Mouse (Mus musculus): Measurements from ENCODE around the gene Ttll10.

The Ttll10 gene

GRCm38 (mm10) chr4:156065156-156065894 is 6.1 kb upstream of the Ttll10 start:
- peak; percentile 37 for DNase-seq

DNA sequence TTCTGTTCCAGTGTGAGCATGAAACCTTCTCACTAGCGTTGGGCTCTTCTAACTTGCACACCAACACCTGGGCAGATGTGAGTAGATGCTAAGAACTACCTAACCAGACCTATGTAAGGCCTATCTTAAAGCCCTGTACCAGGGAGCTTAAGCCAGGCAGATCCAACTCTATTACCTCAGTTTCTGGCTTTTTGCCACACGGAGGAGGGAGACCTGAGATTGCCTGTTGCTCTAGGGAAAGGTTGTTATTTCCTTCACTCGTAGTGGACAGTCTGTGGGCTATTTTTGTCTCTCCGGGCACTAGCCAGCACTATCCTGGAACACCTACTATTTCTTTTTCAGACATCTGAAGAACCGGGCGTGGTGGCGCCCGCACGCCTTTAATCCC is 5.3 kb upstream of the Ttll10 start:
- peak; percentile 42 for DNase-seq

GRCm38 (mm10) chr4:156063861-156064509 is 4.8 kb upstream of the Ttll10 start:
- no peak for DNase-seq

DNA sequence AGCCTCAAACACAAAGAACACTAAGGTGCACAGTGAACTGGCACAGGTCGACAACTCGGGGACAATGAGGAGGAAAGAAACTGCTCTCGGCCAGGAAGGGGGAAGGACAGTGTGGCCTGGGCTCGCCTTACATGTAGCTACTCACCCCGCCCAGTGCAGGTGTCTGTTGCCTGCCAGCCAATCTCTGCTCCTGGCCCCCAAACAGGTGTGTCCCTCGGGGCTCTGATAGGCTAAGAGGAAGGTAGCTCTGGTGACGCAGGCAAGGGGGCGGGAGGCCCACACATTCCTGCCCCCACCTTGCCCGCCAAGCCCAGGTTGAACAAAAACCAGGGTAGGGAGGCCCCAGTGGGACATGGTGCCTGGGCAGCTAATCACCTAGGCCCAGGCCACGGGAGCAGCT is 499 bp upstream of the Ttll10 start:
- DNase-seq: peak; percentile 94

DNA sequence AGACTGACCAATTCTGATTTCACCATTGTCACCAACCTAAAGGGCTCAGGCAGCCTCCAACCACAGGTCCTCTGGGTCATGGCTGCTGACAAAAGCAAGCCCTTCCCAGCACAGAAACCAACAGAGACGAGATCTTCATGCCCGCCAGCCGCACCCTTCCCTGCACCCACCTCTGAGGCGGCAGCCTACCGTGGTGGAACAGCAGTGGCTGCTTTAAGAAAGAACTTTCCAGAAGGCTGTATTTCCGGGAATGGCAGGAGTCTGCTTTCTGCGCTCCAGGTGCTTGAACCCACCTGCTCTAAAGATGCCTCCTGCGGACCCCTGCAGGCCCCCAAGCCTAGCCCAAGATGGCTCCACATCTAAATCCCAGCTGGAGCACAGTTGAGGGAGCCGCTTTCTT is 388 bp downstream of the Ttll10 start:
- DNase-seq: no peak

DNA sequence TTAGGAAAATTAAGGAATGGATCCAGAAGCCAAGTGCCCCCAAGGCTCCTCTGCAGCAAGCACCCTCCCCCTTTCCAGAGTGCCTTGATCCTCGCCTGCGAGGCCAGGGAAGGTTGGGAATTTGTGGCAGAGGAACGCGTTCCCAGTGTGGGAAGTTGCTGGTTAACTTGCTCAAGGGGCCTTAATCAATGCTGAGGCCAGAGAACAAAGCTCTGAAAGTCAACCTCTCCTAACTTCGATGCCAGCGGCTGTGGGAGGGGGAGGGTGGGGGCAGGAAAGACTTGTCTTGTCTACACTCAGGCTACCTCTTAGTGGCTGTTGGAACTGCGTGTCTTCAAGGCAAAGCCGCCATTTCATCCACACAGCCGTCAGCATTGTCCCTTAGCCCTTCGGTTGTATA is 1.5 kb downstream of the Ttll10 start:
- no peak for DNase-seq

DNA sequence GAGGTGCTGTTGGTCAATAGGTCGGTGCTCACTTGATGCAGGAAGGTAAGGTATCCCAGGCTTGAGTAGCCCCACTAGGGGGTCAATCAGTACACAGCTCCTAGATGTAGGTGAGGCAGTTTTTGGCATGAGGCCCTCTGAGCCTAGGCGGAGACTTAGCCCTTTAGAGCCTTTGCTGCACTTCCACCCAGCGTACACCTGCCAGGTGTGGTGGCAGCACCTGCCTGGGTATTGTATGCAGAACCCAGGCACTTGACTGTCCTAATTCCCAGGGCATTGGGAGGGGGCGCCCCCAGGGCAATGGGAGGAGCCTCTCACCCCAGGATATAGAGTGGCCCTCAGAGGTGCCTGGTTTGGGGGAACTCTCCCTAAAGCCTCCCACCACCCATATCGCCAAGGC is 4.0 kb downstream of the Ttll10 start:
- no peak for DNase-seq

- DNase-seq: peak; percentile 58
Measured at GRCm38 (mm10) chr4:156054606-156055005, 4.6 kb downstream of the Ttll10 start.

DNA sequence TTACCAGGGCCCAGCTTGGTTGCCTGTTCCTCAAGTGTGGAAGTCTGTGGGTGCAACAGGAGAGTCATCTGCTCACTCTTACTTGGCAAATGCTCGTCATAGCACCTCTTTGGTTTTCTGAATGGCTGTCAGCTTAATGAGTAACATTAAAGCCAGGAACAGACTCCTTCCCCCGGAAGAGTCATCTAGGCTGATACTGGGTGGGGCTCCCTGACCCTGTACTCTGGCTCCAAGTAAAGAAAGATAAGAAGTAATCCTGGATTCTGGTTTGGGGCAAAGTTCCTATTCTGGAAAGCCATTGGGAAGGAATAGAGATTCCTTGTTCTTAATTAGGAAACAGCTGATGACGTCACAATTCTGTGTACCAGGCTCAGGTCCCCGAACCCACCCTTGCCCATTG is 5.1 kb downstream of the Ttll10 start:
- DNase-seq: no peak

- DNase-seq: no peak
Measured at GRCm38 (mm10) chr4:156053113-156053512, 6.1 kb downstream of the Ttll10 start.

DNA sequence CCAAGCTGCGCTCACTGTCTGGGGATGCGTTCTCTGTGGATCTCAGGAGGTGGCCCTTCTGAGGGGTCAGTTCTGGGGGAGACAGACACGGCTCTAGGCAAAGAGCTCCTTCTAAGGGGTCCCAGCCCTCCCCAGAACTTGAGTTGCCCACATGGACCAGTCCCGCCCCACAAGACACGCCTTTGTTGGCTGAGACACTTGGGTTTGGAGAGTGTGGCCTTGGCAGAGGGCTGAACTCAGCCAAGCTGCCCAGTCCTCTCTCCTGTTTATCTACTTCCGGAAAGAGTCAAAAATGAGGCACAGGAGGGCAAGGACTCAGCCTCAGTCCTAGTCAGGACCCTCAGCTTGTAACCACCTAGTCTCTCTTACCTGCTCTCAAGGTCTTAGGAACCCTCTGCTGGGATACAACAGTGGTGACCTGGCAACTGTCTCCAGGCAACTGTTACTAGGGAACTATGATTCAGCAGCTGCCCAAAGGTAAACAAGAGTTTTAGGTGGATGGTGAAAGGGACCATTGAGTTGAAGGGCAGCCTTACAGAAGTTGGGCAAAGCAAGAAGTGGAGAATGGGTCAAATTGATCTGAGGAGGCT is 8.7 kb downstream of the Ttll10 start:
- no peak for DNase-seq

GRCm38 (mm10) chr4:156049779-156050178 is 9.4 kb downstream of the Ttll10 start:
- no peak for DNase-seq

GRCm38 (mm10) chr4:156044754-156045153 is 14.5 kb downstream of the Ttll10 start:
- DNase-seq: no peak

DNA sequence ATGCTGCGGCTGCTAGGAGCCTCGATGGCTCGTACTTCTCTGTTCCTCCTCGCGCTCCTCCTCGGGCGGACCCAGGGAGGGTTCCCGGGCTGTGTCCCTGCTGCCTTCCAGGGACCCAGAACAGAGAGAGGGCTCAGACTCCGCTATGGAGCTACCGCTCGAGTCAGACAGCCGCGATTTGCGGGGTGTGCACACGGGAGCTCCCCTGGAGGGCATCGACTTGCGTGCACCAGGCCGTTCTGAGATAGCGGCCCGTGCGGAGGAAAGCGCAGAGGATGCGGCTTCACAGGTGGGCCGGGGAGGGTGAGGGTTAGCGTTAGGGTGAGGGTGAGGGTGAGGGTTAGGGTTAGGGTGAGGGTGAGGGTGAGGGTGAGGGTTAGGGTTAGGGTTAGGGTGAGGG is 24.3 kb downstream of the Ttll10 start:
- DNase-seq: no peak

GRCm38 (mm10) chr4:156034301-156034700 is 24.9 kb downstream of the Ttll10 start:
- DNase-seq: no peak

GRCm38 (mm10) chr4:156033476-156034119 is 25.6 kb downstream of the Ttll10 start:
- DNase-seq: peak; percentile 60

DNA sequence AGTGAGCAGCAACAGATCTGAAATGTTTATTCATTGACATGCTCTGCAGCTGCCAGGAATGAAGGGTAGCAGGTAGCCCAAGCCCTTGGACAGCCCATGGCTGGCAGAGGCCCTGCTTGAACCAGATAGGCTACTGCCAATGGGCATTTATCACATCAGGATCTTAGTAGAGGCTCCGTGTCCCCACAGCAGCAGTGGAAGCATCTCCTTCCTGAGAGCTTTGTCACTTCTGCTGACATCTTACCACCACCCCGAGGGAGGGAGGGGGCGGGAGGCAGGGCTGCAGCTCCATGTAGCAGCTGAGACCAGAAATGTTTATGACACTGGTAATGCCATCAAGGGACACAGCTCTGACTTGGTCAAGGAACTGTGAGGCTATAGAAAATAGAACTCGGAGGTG is 26.4 kb downstream of the Ttll10 start:
- DNase-seq: peak; percentile 27

DNA sequence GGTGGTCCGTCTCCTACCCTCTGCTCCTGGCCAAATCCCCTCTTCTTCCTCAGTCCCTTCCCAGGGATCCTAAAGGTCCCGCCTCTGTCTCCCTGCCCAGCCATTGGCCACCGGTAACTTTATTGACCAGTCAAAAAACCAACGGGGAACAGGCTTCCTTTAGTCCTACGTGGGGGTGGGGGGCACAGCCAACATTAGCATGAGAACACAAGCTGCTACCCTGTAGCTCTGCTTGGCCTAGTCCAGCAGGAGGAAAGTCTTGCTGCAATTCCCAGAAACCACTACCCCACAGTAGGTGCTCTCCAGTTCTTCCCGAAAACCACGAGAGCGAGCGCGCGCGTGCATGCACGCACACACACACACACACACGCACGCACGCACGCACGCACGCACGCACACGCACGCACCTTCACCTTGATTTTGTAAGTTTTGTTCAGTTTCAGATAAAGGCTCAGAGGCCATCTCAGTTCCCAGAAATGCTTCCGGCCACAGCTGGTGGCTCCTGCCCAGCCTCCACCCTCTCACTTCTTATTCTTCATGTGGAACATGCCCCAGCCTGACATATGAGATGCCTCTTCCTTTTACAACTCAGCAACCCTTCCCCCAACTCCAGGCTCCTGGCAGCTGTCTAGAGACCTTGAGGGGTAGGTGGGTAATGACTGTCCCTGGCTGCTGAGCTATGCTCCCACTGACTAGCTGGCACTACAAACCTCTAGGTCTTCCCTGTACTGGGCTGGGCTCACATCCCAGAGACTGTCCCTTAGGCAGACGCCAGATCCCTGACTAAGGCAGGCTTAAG is 27.4 kb downstream of the Ttll10 start:
- peak; percentile 88 for DNase-seq

GRCm38 (mm10) chr4:156031255-156031592 is 28.0 kb downstream of the Ttll10 start:
- DNase-seq: no peak

DNA sequence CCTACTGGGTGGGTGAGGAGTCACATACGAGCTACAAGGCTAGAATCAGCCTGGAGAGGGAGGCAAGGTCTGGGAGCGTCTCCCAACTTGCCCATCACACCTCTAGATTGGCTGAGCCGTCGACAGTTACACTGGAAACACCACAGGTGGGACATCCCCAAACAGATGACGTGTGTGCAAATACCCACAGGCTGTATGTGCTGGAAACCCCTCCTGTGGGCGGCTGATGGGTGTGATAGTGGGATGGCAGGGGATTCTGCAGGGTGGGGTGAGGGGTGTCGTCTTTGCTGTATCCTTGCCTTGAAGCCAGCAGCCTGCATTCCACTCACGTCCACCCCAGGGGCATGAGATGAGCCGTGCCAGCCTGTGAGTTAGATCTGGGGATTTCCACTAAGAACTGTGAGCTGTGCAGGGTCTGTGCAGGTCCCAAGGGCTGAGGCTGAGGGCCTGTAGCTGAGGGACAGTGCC is 28.5 kb downstream of the Ttll10 start:
- DNase-seq: no peak

DNA sequence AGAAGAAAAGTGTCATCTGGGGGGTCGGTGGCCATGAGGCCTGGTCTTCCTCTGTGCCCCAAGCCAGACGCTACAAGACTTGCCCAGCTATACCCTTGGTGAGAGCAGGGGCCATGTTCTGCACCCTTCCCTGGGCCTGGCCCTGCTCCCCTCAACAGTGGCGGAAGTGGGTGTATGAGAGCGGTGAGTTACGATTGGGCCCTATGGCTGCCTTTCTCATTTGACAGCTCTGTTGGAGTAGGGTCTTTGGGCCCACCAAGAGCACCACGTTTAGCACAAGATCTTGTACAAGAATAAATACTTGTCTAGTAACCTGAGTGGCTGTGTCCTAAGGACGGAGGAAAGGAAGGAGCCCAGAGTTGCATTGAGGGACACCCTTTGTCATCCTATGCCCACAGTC is 30.6 kb downstream of the Ttll10 start:
- DNase-seq: no peak

GRCm38 (mm10) chr4:156026013-156026412 is 33.2 kb downstream of the Ttll10 start, which contains the start of gene Tnfrsf18:
Gene Tnfrsf18, plus strand, starts transcription at chr4:156026164.
- peak; percentile 54 for DNase-seq

DNA sequence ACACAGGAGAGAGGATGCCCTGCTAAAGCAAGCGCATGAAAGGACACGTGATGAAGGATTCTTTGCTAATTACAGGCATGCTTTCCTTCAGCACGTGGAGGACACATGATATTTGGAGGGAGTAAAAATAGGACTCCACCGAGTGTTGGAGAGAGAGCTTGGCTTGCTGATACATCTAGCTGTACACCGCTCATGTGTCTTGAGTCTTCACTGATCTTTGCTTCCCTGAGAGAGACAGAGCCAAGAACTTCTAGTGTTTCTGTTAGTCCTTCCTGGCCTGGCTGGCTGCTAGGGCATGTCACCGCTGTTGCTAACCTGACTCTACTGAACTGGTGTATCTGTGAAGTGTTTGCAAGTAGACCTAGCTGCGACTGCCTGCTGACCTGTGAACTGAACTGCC is 35.0 kb downstream of the Ttll10 start:
- DNase-seq: no peak
